Mouse (Mus musculus) embryo, embryonic 11.5 days (tissue): ENCODE results near the gene Entr1.

Experiments used
- DNase-seq: peaks from one replicate; pipeline ENCODE4 v3.0.0-alpha.2; 2012; ENCODE audit warnings: low read depth, low spot score

The Entr1 gene

DNA sequence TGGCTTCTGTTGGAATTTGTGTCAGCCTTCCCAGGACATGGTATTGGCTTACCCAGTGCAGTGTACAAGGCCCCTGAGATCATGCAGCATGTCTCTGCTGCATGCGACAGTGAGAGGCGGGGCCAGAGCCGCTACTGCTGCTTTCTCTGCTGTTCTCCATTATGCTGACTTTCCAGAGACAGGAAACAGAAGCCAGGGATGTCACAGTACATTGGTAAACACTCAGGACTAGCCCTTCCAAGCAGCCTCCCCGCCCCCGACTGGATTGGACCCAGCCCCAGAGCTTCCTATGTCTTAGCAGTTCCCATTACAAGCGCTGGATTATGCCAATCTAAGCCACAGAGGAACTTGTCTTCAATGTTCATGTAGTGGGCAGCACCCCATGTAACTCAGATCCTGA is 40.9 kb downstream of the Entr1 start:
- no peak for DNase-seq

- DNase-seq, result no peak
Measured at GRCm38 (mm10) chr2:26342609-26343490, 46.3 kb downstream of the Entr1 start.

- no peak for DNase-seq
Measured at GRCm38 (mm10) chr2:26342044-26342443, 47.1 kb downstream of the Entr1 start.

DNA sequence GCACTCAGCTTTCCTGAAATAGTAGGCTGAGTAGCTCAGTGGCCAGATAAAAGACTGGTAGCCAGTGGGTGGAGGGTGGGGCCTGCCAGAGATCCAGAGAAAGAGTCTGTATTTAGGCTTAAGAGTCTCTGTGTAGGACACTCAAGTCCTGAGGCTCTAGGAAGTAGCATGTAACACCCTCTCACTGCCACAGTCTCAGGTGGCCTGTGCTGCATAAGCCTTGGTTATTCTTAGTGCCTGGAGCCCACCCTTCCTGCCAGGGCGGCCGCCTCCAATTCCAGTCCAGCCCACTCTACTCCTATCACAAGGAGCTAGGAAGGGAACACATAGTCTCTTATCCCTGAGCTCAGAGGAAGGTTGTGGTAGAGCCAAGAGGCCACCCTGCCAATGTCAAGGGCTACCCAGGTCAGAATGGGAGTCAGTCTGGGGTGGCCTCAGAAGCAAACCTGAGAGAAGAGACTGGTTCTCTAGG is 47.6 kb downstream of the Entr1 start:
- DNase-seq, result no peak

DNA sequence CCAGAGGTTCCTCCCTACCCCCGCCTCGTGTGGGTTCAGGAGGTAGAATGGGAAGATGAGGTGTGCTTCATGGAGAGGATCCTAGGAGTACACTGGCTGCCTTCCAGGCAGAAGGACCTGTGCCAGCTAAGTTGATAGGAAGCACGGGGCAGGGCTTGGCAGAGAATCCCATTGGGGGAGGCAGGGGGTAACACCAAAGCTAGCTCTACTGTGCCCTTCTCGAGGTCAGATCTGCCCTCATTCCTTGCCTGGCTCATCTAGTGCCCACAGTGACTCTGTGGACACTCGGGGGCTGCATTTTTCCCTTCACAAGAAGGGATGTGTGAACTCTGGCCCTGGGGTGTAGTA is 49.9 kb downstream of the Entr1 start:
- DNase-seq, result no peak

DNA sequence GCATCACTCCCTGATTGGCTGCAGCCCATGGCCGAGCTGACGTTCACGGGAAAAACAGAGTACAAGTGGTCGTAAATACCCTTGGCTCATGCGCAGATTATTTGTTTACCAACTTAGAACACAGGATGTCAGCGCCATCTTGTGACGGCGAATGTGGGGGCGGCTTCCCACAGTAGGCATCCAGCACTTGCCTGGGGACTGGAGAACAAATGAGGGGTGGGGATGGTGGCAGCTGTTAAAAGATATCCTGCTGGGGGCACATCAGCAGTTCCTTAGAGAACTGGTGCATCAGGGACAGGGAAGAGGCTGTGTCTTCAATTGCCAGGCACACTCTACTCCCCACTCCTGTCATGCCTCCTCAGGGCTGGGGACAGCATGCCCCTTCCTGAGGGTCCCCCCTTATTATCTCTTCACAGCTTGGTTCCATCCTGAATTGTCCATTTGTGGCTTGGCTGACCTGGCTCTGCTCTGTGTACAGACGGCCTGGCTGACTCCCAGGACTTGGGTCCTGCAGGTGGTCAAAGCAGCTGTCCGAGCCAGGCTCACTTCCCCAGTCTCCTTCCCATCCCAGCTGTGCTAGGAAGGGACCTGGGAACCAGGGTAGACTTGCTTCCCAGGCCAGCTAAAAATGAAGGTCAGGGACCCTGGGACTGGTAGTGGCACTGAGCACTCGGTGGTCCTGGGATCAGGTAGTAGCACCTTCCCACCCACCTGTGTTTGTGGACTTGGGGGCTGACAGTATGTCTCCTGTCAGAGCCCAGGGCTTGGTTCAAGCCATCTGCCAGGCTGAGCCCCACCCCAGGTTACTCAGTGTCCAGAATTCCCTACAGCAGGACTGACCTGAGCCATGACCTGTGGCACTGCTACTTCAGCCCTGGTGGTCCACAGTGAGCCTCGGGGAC is 50.6 kb downstream of the Entr1 start:
- no peak for DNase-seq
